Mouse (Mus musculus) heart, embryonic 15.5 days (tissue): ENCODE measurements at regions not wholly inside any gene's neighbourhood (a gene's known extent, or its start where the extent isn't known, plus 50 kb on each side); places are given as distances from the start of the nearest gene placed in this dataset.
A peak's percentile ranks its signal among the peaks of the same experiment; 100 is the strongest.

Experiments used
- ATAC-seq: fragments of 200-750 bp; cut with Nextera tagmentation; replicated peaks from 2 replicates; pipeline ENCODE4 v1.8.0; 2017; ENCODE audit warnings: low read depth, moderate TSS enrichment; ENCODE audit not compliant: insufficient number of reproducible peaks, insufficient read depth, low FRiP score
- H3K27ac ChIP-seq: fragments of 300-500 bp; sonication (generic); 2 replicates; pipeline ENCODE4 v1.5.1; 2015; ENCODE audit warnings: mild to moderate bottlenecking, inconsistent platforms
- H3K27me3 ChIP-seq: fragments of 300-500 bp; sonication (generic); 2 replicates; pipeline ENCODE4 v1.6.1; 2015; ENCODE audit warnings: inconsistent platforms
- H3K36me3 ChIP-seq: fragments of 300-500 bp; sonication (generic); 2 replicates; pipeline ENCODE4 v1.6.1; 2015; ENCODE audit warnings: mild to moderate bottlenecking, inconsistent platforms
- H3K4me1 ChIP-seq: fragments of 300-500 bp; sonication (generic); replicated peaks from 2 replicates; pipeline ENCODE4 v1.6.1; 2015; ENCODE audit warnings: inconsistent platforms
- H3K4me2 ChIP-seq: fragments of 300-500 bp; sonication (generic); 2 replicates; pipeline ENCODE4 v1.6.1; 2015; ENCODE audit warnings: inconsistent platforms, mild to moderate bottlenecking, moderate library complexity
- H3K4me3 ChIP-seq: fragments of 300-500 bp; sonication (generic); 2 replicates; pipeline ENCODE4 v1.5.1; 2015; ENCODE audit warnings: mild to moderate bottlenecking, inconsistent platforms
- H3K9ac ChIP-seq: fragments of 300-500 bp; sonication (generic); 2 replicates; pipeline ENCODE4 v1.6.1; 2015; ENCODE audit warnings: mild to moderate bottlenecking, inconsistent platforms
- H3K9me3 ChIP-seq: fragments of 300-500 bp; sonication (generic); replicated peaks from 2 replicates; pipeline ENCODE4 v1.6.1; 2016; ENCODE audit warnings: inconsistent platforms
- WGBS: fragments of 180-500 bp; shearing (Covaris S2); methylation state at CpG from one replicate; pipeline ENCODE4 v1.1.7; 2015; ENCODE audit warnings: mixed read lengths; 5-methylcytosine and 5-hydroxymethylcytosine counted together

DNA sequence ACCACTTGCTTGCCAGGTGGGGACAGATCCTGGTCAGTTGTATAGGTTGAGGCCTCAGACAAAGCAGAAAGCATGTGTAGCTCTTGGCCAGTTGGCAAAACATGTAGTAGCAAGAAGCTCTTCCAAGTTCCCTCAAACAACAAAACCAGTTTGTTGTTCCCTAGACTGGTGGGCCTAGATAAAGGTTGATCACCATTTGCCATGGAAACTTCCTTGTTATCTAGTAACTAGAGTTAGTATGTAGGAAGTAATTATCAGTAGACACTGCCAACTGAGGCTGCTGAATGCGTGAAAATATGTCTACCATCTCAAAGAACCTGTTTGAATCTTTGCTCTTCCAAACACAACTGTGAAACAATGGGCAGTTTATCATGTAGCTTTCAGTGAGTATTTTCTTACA is 1098.7 kb downstream of the Pcdh18 start:
- Histone ChIP-seq H3K27me3 (no peaks in the 10 kb centered on the region), H3K4me1 (peaks cover 3% of the 10 kb centered on the region; the same call in 1 of the 2 replicates), H3K4me3 (no peak overlapping the region), H3K9ac (no peak overlapping the region), H3K4me2 (no peak overlapping the region), H3K36me3 (no peaks in the 10 kb centered on the region), H3K9me3 (no peaks in the 10 kb centered on the region), H3K27ac (peak overlapping the region; percentile 53)
- ATAC-seq, result no peak
- 19% methylated on average over 1 of the region's 1 CpGs for WGBS

DNA sequence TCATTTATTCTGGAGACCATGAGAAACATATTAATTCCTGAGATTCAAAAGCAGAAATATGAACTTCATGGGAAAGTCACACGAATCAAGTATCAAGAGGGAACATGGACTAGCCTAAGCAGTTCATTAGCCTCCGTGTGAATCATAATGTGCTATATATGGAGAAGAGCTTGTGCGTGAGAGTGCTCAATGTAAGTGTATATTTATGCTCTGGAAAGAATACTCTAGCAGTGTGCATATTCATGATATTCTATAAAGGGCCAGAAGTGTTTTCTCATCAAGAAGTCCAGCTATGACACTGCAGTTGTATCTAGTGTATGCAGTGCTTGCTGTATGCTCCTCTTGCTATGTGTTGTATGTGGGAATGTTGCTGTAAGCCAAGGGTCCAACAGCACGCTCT is 1102.0 kb downstream of the Pcdh18 start:
- H3K4me1 ChIP-seq, result peaks cover 3% of the 10 kb centered on the region; the same call in 1 of the 2 replicates
- H3K4me2 ChIP-seq, result no peak overlapping the region
- H3K27me3 ChIP-seq, result no peaks in the 10 kb centered on the region
- no peak overlapping the region for H3K4me3 ChIP-seq
- no peaks in the 10 kb centered on the region for H3K9me3 ChIP-seq
- H3K36me3 ChIP-seq, result no peaks in the 10 kb centered on the region
- no peak for ATAC-seq
- H3K9ac ChIP-seq, result no peak overlapping the region
- WGBS, result 76% methylated on average over 4 of the region's 4 CpGs
- H3K27ac ChIP-seq, result no peak overlapping the region

DNA sequence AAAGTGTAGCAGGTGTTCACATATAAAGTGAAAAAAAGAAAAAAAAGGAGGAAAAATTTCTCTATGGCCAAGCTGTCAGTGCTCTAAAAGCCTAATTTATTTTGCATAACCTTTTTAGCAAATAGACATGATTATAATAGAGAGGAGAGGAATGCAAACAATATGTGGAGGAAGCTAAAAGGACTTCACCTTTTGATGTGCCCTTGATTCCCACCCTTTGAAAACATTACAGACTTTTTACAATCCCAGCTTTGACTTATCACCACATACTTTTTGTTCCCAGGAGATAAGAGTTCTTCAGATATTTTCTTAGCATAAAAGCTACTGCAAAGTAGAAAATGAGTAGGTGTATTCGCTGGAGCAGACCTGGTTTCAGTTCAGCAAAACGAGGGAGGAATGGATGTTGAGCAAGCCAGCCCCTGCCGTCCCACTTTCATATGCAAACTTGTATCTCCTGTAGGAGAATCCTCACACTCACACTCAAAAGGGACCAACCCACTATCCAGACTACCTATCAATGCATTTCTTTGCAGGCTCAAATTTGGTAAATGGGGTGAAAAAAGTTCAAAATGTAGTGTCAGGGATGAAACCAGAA is 1125.1 kb downstream of the Pcdh18 start:
- Histone ChIP-seq H3K4me2 (no peak overlapping the region), H3K4me3 (no peak overlapping the region), H3K9me3 (no peaks in the 10 kb centered on the region), H3K36me3 (no peaks in the 10 kb centered on the region), H3K27me3 (no peaks in the 10 kb centered on the region), H3K9ac (no peak overlapping the region), H3K27ac (no peak overlapping the region), H3K4me1 (no peaks in the 10 kb centered on the region)
- 34% methylated on average over 3 of the region's 3 CpGs for WGBS
- no peak for ATAC-seq

DNA sequence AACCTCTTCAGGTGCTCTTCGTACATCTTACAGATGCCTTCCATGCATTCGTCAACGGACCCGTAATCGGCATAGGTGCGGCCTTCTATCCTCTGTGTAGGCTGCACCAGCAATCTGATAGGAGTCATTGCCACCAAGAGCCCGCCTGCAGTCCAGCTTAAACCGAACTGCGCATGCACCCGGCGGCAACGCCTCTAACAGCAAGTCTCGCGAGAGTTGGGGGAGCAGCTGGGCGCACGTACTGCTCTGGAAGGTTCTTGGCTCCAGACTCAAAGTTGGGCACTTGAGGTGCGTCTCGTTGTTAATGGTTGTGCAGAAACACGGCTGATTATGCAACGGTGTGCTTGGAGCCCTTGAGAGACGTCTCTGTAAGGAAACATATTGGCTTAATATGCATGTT is 1148.2 kb downstream of the Pcdh18 start:
- Histone ChIP-seq H3K27ac (no peak overlapping the region), H3K27me3 (no peaks in the 10 kb centered on the region), H3K4me1 (no peaks in the 10 kb centered on the region), H3K4me2 (no peak overlapping the region), H3K4me3 (no peak overlapping the region), H3K9ac (no peak overlapping the region), H3K9me3 (no peaks in the 10 kb centered on the region), H3K36me3 (no peaks in the 10 kb centered on the region)
- ATAC-seq, result no peak
- WGBS, result 89% methylated on average over 21 of the region's 21 CpGs

GRCm38 (mm10) chr3:48604840-48605239 is 1152.3 kb downstream of the Pcdh18 start:
- ATAC-seq, result no peak
- Histone ChIP-seq H3K27me3 (no peaks in the 10 kb centered on the region), H3K9me3 (no peaks in the 10 kb centered on the region), H3K36me3 (no peaks in the 10 kb centered on the region), H3K27ac (no peak overlapping the region), H3K4me3 (no peak overlapping the region), H3K4me2 (no peak overlapping the region), H3K9ac (no peak overlapping the region), H3K4me1 (no peaks in the 10 kb centered on the region)
- 69% methylated on average over 3 of the region's 3 CpGs for WGBS

- no peaks in the 10 kb centered on the region for H3K36me3 ChIP-seq
- no peak for ATAC-seq
- H3K4me1 ChIP-seq, result peaks cover 4% of the 10 kb centered on the region; the same call in 1 of the 2 replicates
- H3K4me2 ChIP-seq, result no peak overlapping the region
- 85% methylated on average over 2 of the region's 2 CpGs for WGBS
- H3K27me3 ChIP-seq, result no peaks in the 10 kb centered on the region
- H3K4me3 ChIP-seq, result no peak overlapping the region
- no peaks in the 10 kb centered on the region for H3K9me3 ChIP-seq
- no peak overlapping the region for H3K9ac ChIP-seq
- H3K27ac ChIP-seq, result no peak overlapping the region
These were observed 1169.8 kb downstream of the Pcdh18 start for GRCm38 (mm10) chr3:48587341-48587740.

GRCm38 (mm10) chr3:48586145-48586544 is 1171.0 kb downstream of the Pcdh18 start:
- Histone ChIP-seq H3K4me1 (peaks cover 4% of the 10 kb centered on the region; the same call in 1 of the 2 replicates), H3K4me3 (no peak overlapping the region), H3K27me3 (no peaks in the 10 kb centered on the region), H3K9me3 (no peaks in the 10 kb centered on the region), H3K36me3 (no peaks in the 10 kb centered on the region), H3K9ac (no peak overlapping the region), H3K27ac (no peak overlapping the region), H3K4me2 (no peak overlapping the region)
- WGBS, result 23% methylated on average over 1 of the region's 1 CpGs
- ATAC-seq, result no peak

DNA sequence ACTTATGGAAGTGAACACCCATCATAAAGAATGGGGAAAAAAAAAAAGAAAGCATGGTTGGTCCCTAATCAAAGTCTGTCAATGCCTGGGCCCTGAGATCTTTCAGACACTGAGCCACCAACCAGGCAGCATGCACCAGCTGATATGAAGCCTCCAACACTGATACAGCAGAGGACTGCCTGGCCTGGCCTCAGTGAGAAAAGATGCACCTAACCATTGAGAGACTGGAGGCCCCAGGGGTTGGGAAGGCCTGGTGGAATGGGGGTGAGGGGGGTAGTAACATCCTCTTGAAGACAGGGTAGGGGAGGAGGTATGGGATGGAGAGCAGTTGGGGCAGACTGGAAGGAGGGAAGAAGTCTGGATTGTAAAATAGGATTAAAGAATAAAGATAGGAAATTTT is 1172.8 kb downstream of the Pcdh18 start:
- H3K27ac ChIP-seq, result no peak overlapping the region
- H3K4me1 ChIP-seq, result peaks cover 4% of the 10 kb centered on the region; the same call in 1 of the 2 replicates
- H3K27me3 ChIP-seq, result no peaks in the 10 kb centered on the region
- H3K36me3 ChIP-seq, result no peaks in the 10 kb centered on the region
- H3K9me3 ChIP-seq, result no peaks in the 10 kb centered on the region
- H3K4me3 ChIP-seq, result no peak overlapping the region
- H3K9ac ChIP-seq, result no peak overlapping the region
- ATAC-seq, result no peak
- no peak overlapping the region for H3K4me2 ChIP-seq

DNA sequence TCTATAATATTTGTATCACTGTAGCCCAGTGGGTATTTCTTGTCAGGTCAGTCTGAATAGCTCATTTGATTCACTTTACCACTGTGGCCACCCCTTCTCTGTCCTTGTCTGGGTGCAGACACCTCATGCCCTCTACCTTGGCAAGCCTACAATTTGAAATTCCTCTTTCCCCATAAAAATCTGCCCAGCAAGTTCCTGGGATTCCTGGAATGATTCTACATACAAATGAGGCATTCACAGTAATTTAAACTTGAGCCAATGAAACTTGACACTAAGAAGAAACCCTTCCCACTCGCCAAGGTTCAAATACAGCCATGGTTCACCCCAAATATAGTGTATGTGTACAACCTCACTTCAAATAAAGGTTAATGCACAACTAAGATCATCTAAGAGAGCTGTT is 1174.6 kb downstream of the Pcdh18 start:
- Histone ChIP-seq H3K4me2 (no peak overlapping the region), H3K4me1 (peaks cover 4% of the 10 kb centered on the region; the same call in 1 of the 2 replicates), H3K9me3 (no peaks in the 10 kb centered on the region), H3K4me3 (no peak overlapping the region), H3K9ac (no peak overlapping the region), H3K27ac (no peak overlapping the region), H3K27me3 (no peaks in the 10 kb centered on the region), H3K36me3 (no peaks in the 10 kb centered on the region)
- WGBS, result 74% methylated on average over 1 of the region's 1 CpGs
- ATAC-seq, result no peak

DNA sequence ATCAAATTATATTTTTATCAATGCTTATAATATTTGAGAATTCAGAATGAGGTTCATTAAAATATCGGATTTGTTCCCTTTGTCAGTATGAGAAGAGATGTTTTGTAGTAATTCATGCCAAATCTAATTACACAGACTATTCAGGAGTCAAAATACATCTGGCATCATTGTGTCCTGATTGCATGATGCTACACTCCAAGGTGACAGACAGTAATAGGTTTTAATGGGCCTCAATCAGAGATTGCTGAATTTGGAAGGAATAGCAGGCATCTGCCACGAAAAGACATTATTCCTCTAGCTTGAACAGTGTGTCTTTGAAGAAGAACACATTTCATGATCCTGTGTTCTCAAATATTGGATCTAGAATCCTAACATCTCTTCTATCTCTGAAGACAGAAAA is 1177.2 kb downstream of the Pcdh18 start:
- WGBS, result 78% methylated on average over 2 of the region's 2 CpGs
- H3K4me3 ChIP-seq, result no peak overlapping the region
- H3K27ac ChIP-seq, result no peak overlapping the region
- no peaks in the 10 kb centered on the region for H3K4me1 ChIP-seq
- no peaks in the 10 kb centered on the region for H3K36me3 ChIP-seq
- H3K27me3 ChIP-seq, result no peaks in the 10 kb centered on the region
- no peaks in the 10 kb centered on the region for H3K9me3 ChIP-seq
- no peak overlapping the region for H3K9ac ChIP-seq
- H3K4me2 ChIP-seq, result no peak overlapping the region
- no peak for ATAC-seq

- H3K27ac ChIP-seq, result no peak overlapping the region
- no peak for ATAC-seq
- no peak overlapping the region for H3K4me2 ChIP-seq
- WGBS, result 51% methylated on average over 1 of the region's 1 CpGs
- no peaks in the 10 kb centered on the region for H3K36me3 ChIP-seq
- H3K9ac ChIP-seq, result no peak overlapping the region
- H3K9me3 ChIP-seq, result no peaks in the 10 kb centered on the region
- no peaks in the 10 kb centered on the region for H3K4me1 ChIP-seq
- H3K4me3 ChIP-seq, result no peak overlapping the region
- H3K27me3 ChIP-seq, result no peaks in the 10 kb centered on the region
These were observed 1177.9 kb downstream of the Pcdh18 start for GRCm38 (mm10) chr3:48579229-48579628.

GRCm38 (mm10) chr3:48546669-48547068 is 1210.5 kb downstream of the Pcdh18 start:
- 75% methylated on average over 1 of the region's 1 CpGs for WGBS

More at GRCm38 (mm10) chr3:48546669-48547068, 1210.5 kb downstream of the Pcdh18 start:
- Histone ChIP-seq H3K9ac (no peak overlapping the region), H3K4me1 (no peaks in the 10 kb centered on the region), H3K4me3 (no peak overlapping the region), H3K27me3 (no peaks in the 10 kb centered on the region), H3K36me3 (no peaks in the 10 kb centered on the region), H3K4me2 (no peak overlapping the region), H3K9me3 (no peaks in the 10 kb centered on the region), H3K27ac (no peak overlapping the region)
- no peak for ATAC-seq
